Mouse (Mus musculus): ENCODE data around the gene Olfr125. TPM values are rescaled to one million over a fixed set of nuclear protein-coding genes. Genes with fewer than 3 reads are reported as not detected.

The Olfr125 gene
- not detected in 2 replicates for polyA plus RNA-seq (2012; rRNA removed)

DNA sequence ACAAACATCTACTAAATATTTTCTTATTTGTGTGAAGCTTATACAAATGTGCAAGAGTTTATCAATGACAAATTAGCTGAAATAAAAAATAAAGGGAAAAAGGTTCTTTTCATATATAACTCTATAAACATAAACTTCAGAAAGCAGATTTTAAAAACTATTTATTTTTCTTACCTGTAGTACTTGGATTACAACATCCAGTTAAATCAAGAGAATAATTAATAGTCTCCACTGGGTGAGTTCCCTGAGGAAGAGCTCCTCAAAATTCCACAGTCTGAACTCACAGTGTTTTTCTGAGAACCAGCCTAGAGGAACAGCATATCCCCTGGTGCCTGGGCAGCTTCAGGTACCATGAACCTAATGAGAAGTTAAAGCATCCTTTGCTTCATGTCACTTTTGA is at the start of gene Olfr125:
Gene Olfr125 (plus strand): TSS at position 301 of the 400 bp plus-strand sequence.
- Histone ChIP-seq H3K27me3 (ENCODE audit: control insufficient read depth, insufficient read depth, low read length) (no peaks in the 10 kb centered on the region), H3K27ac (ENCODE audit: control insufficient read depth, insufficient read depth, low read length) (no peak within 1 kb of the TSS)

DNA sequence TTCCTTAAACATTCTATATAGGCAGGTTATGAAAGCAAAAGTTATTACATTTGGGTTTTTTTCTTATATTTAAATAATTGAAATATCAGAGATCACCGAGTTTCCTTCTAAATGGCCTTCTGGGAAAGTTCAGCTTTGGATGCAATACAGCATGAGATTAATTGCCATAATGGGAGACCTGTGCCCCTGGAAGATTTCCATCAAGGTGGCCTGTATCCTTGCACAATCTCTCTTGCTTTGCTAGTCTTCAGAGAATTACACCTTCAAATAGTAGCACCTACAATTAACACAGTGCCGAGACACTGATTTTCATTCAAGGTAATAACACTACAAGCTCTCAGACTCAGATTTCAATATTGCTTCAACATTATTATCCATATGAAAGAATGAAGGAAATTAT is 39.5 kb upstream of the Olfr125 start, which contains the start of gene Olfr123:
Gene Olfr123 (plus strand): TSS at position 301 of the 400 bp plus-strand sequence.
- Histone ChIP-seq H3K27me3 (ENCODE audit: control insufficient read depth, insufficient read depth, low read length) (no peaks in the 10 kb centered on the region), H3K36me3 (ENCODE audit: control insufficient read depth, insufficient read depth, low read length) (no peaks in the 10 kb centered on the region), H3K4me3 (ENCODE audit: control insufficient read depth, insufficient read depth, low read length) (no peak within 1 kb of the TSS), H3K4me1 (replicated peaks; ENCODE audit: control insufficient read depth, insufficient read depth, low read length) (no peaks in the 10 kb centered on the region), H3K27ac (ENCODE audit: control insufficient read depth, insufficient read depth, low read length) (no peak within 1 kb of the TSS)
- no peak for TF ChIP-seq POLR2A (IDR thresholded peaks at IDR 0.05; ENCODE audit: control insufficient read depth, extremely low read depth, insufficient read depth, low read length, poor library complexity)
- no peak for TF ChIP-seq CTCF (IDR thresholded peaks at IDR 0.05; ENCODE audit: borderline replicate concordance, control insufficient read depth, extremely low read depth, insufficient read depth, low read length, poor library complexity)
- 92% methylated on average over 2 of the region's 2 CpGs for WGBS
- DNase-seq = no peak

More for the DNA sequence above, at the start of gene Olfr125:
- TF ChIP-seq POLR2A (IDR thresholded peaks at IDR 0.05; ENCODE audit: control insufficient read depth, extremely low read depth, insufficient read depth, low read length, poor library complexity) = no peak
- no peak for TF ChIP-seq CTCF (IDR thresholded peaks at IDR 0.05; ENCODE audit: borderline replicate concordance, control insufficient read depth, extremely low read depth, insufficient read depth, low read length, poor library complexity)
- no peak within 1 kb of the TSS for H3K4me3 ChIP-seq (ENCODE audit: control insufficient read depth, insufficient read depth, low read length)
- H3K36me3 ChIP-seq (ENCODE audit: control insufficient read depth, insufficient read depth, low read length) = no peaks in the 10 kb centered on the region
- no peaks in the 10 kb centered on the region for H3K4me1 ChIP-seq (replicated peaks; ENCODE audit: control insufficient read depth, insufficient read depth, low read length)
- DNase-seq = no peak

DNA sequence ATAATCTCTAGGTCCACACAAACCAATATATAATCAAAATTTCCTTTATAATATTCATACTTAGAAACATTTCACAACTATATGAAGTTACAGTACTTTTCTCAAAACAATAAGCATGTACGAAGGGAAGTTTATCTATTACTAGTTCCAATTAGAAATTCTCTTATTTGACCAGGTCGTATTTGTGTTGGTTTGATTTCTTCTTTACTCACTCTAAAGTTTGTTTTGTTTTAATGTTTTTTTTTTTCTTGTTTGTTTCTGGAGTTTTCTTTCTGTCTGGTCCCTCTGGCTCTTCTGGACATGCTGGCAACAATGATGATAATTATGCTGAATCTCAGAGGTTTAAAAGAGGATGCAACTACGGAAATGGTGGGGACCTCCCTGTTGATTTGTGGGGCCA is 33.2 kb upstream of the Olfr125 start, which contains the start of gene Olfr124:
Gene Olfr124 (plus strand): TSS at position 301 of the 400 bp plus-strand sequence.
- DNase-seq = no peak
- 94% methylated on average over 3 of the region's 3 CpGs for WGBS

DNA sequence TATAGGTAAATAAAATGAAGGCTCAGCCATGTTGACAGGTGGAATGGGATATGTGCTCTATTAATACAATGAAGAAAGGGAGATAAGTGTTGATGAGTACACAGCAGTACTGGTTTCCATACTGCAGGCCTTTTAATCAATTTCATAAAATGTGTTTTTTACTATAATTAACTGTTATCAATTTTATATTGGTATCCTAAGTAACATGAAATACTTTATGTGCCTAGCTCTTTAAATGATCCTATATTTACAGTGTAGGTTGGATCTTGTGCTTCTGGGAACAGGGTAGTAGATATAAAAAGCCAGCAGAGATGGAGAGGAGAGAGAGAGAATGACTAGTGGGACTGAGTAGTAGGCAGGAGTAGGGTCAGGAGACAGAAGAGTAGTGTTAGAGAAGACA is 14.4 kb downstream of the Olfr125 start, which contains the start of gene Olfr126:
Gene Olfr126 (plus strand): TSS at position 301 of the 400 bp plus-strand sequence.
- Histone ChIP-seq H3K27me3 (ENCODE audit: control insufficient read depth, insufficient read depth, low read length) (no peaks in the 10 kb centered on the region), H3K4me1 (replicated peaks; ENCODE audit: control insufficient read depth, insufficient read depth, low read length) (no peaks in the 10 kb centered on the region), H3K36me3 (ENCODE audit: control insufficient read depth, insufficient read depth, low read length) (no peaks in the 10 kb centered on the region), H3K27ac (ENCODE audit: control insufficient read depth, insufficient read depth, low read length) (no peak within 1 kb of the TSS), H3K4me3 (ENCODE audit: control insufficient read depth, insufficient read depth, low read length) (no peak within 1 kb of the TSS)
- TF ChIP-seq CTCF (IDR thresholded peaks at IDR 0.05; ENCODE audit: borderline replicate concordance, control insufficient read depth, extremely low read depth, insufficient read depth, low read length, poor library complexity) (no peak), POLR2A (IDR thresholded peaks at IDR 0.05; ENCODE audit: control insufficient read depth, extremely low read depth, insufficient read depth, low read length, poor library complexity) (no peak)
- DNase-seq = no peak

More for the DNA sequence above, 33.2 kb upstream of the Olfr125 start, which contains the start of gene Olfr124:
- no peaks in the 10 kb centered on the region for H3K4me1 ChIP-seq (replicated peaks; ENCODE audit: control insufficient read depth, insufficient read depth, low read length)
- H3K36me3 ChIP-seq (ENCODE audit: control insufficient read depth, insufficient read depth, low read length) = no peaks in the 10 kb centered on the region
- TF ChIP-seq POLR2A (IDR thresholded peaks at IDR 0.05; ENCODE audit: control insufficient read depth, extremely low read depth, insufficient read depth, low read length, poor library complexity) (no peak), CTCF (IDR thresholded peaks at IDR 0.05; ENCODE audit: borderline replicate concordance, control insufficient read depth, extremely low read depth, insufficient read depth, low read length, poor library complexity) (no peak)
- H3K4me3 ChIP-seq (ENCODE audit: control insufficient read depth, insufficient read depth, low read length) = no peak within 1 kb of the TSS
- H3K27me3 ChIP-seq (ENCODE audit: control insufficient read depth, insufficient read depth, low read length) = no peaks in the 10 kb centered on the region
- H3K27ac ChIP-seq (ENCODE audit: control insufficient read depth, insufficient read depth, low read length) = no peak within 1 kb of the TSS

DNA sequence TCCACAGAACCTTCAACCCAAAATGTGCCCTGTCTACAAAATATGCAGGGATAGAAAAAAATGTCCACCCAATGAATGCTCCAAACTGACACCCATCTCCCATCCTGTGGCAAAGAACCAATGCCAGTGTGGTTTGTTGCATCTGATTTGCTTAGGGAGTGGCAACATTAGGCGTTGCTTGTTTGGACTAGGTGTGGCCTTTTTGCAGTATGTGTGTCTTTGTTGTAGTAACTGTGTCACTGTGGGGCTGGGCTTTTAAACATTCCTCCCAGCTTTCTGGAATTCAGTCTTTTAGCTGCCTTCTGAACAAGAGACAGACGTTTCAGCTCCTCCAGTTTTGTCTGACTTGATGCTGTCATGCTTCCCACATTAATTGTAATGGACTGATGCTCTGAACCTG is 31.2 kb downstream of the Olfr125 start:
- no peaks in the 10 kb centered on the region for H3K27me3 ChIP-seq (ENCODE audit: control insufficient read depth, insufficient read depth, low read length)
- no peaks in the 10 kb centered on the region for H3K36me3 ChIP-seq (ENCODE audit: control insufficient read depth, insufficient read depth, low read length)
- DNase-seq = no peak
- no peaks in the 10 kb centered on the region for H3K4me1 ChIP-seq (replicated peaks; ENCODE audit: control insufficient read depth, insufficient read depth, low read length)
- no peak overlapping the region for H3K27ac ChIP-seq (ENCODE audit: control insufficient read depth, insufficient read depth, low read length)
- TF ChIP-seq CTCF (IDR thresholded peaks at IDR 0.05; ENCODE audit: borderline replicate concordance, control insufficient read depth, extremely low read depth, insufficient read depth, low read length, poor library complexity) = no peak
- no peak for TF ChIP-seq POLR2A (IDR thresholded peaks at IDR 0.05; ENCODE audit: control insufficient read depth, extremely low read depth, insufficient read depth, low read length, poor library complexity)
- 58% methylated on average over 2 of the region's 2 CpGs for WGBS
- H3K4me3 ChIP-seq (ENCODE audit: control insufficient read depth, insufficient read depth, low read length) = no peak overlapping the region

DNA sequence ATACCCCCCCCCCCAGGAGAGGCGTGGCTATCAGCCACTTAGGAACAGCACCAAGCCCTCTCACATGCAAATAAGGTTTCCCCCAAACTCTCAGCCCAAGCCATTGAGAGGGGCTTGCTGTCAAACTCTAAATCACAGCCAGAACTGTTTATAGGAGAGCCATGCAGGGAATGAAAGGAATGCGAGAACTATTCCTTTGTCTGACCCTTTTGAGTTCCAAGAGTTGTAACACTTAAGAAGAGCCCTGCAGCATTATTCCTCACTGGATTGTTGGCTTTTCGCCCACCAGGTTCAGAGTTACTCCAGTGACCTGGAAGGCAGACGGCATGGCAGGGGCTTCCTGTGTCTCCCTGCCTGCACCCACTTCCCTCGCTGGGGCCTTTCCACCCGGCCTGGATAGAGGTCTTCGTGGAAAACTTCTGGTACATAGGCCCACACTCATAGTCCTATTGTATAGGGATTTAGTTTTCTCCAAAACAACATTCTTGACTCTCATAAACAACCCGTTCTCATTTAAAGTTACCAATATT is 37.0 kb downstream of the Olfr125 start:
- DNase-seq = no peak
- H3K4me1 ChIP-seq (replicated peaks; ENCODE audit: control insufficient read depth, insufficient read depth, low read length) = no peaks in the 10 kb centered on the region
- WGBS = 32% methylated on average over 8 of the region's 8 CpGs
- TF ChIP-seq POLR2A (IDR thresholded peaks at IDR 0.05; ENCODE audit: control insufficient read depth, extremely low read depth, insufficient read depth, low read length, poor library complexity) = no peak
- no peak for TF ChIP-seq CTCF (IDR thresholded peaks at IDR 0.05; ENCODE audit: borderline replicate concordance, control insufficient read depth, extremely low read depth, insufficient read depth, low read length, poor library complexity)
- no peak overlapping the region for H3K27ac ChIP-seq (ENCODE audit: control insufficient read depth, insufficient read depth, low read length)
- H3K27me3 ChIP-seq (ENCODE audit: control insufficient read depth, insufficient read depth, low read length) = no peaks in the 10 kb centered on the region
- H3K4me3 ChIP-seq (ENCODE audit: control insufficient read depth, insufficient read depth, low read length) = no peak overlapping the region
- H3K36me3 ChIP-seq (ENCODE audit: control insufficient read depth, insufficient read depth, low read length) = no peaks in the 10 kb centered on the region

Measured in thymus, adult 2 months (tissue).